Mouse (Mus musculus) midbrain, embryonic 14.5 days (tissue): Measurements from ENCODE around the gene Sppl2b. TPM values are rescaled to one million over a fixed set of nuclear protein-coding genes. Genes with fewer than 3 reads are reported as not detected.
"Not testable (repeated sequence)": the region's sequence is repeated elsewhere in the genome, so short reads cannot be mapped to it uniquely, and the experiment has no call there.

Experiments
- ATAC-seq: fragments of 200-750 bp; cut with Nextera tagmentation; 2 replicates; pipeline ENCODE4 v1.8.0; 2017; ENCODE audit warnings: moderate number of reproducible peaks, moderate library complexity; ENCODE audit not compliant: low FRiP score, low TSS enrichment
- DNase-seq: peaks from one replicate; pipeline ENCODE4 v3.0.0-alpha.2; 2015
- H3K27ac ChIP-seq: fragments of 300-500 bp; sonication (generic); replicated peaks from 2 replicates; pipeline ENCODE4 v1.5.1; 2014; ENCODE audit warnings: mild to moderate bottlenecking, low read depth, low read length, moderate library complexity
- H3K27me3 ChIP-seq: fragments of 300-500 bp; sonication (generic); 2 replicates; pipeline ENCODE4 v1.6.1; 2014; ENCODE audit warnings: low read length, control low read depth, mixed read lengths; ENCODE audit not compliant: control insufficient read depth, insufficient read depth
- H3K36me3 ChIP-seq: fragments of 300-500 bp; sonication (generic); 2 replicates; pipeline ENCODE4 v1.6.1; 2014; ENCODE audit warnings: low read length, control low read depth; ENCODE audit not compliant: control insufficient read depth, insufficient read depth
- H3K4me1 ChIP-seq: fragments of 300-500 bp; sonication (generic); 2 replicates; pipeline ENCODE4 v1.6.1; 2014; ENCODE audit warnings: mild to moderate bottlenecking, antibody characterized with exemption, low read length, control low read depth; ENCODE audit not compliant: control insufficient read depth, insufficient read depth
- H3K4me2 ChIP-seq: fragments of 300-500 bp; sonication (generic); 2 replicates; pipeline ENCODE4 v1.6.1; 2014; ENCODE audit warnings: mild to moderate bottlenecking, low read length, moderate library complexity
- H3K4me3 ChIP-seq: fragments of 300-500 bp; sonication (generic); replicated peaks from 2 replicates; pipeline ENCODE4 v1.5.1; 2014; ENCODE audit warnings: low read depth, low read length
- H3K9ac ChIP-seq: fragments of 300-500 bp; sonication (generic); replicated peaks from 2 replicates; pipeline ENCODE4 v1.6.1; 2014; ENCODE audit warnings: mild to moderate bottlenecking, low read length, moderate library complexity
- H3K9me3 ChIP-seq: fragments of 300-500 bp; sonication (generic); 2 replicates; pipeline ENCODE4 v1.6.1; 2016; ENCODE audit warnings: low read length, control low read depth, mixed read lengths; ENCODE audit not compliant: control insufficient read depth
- WGBS: fragments of 180-500 bp; shearing (Covaris S2); extraction: QIAGEN DNeasy Blood & Tissue Kit; methylation state at CpG from one replicate; pipeline ENCODE4 v1.1.7; 2014; 5-methylcytosine and 5-hydroxymethylcytosine counted together
- polyA plus RNA-seq: library from polyadenylated mRNA; unstranded; fragments of >200 nt; fragmentation: Nextera tagmentation; extraction: Ambion mirVana; gene quantifications from 2 replicates; pipeline ENCODE4 v1.2.1, GENCODE M21; 2014

The Sppl2b gene
- polyA plus RNA-seq, 1 experiment from 2014 or later = 60.5 TPM

- peaks cover 5% of the 10 kb centered on the region for H3K36me3 ChIP-seq
- peaks cover 27% of the 10 kb centered on the region for H3K4me1 ChIP-seq
- H3K4me3 ChIP-seq = no peak overlapping the region
- no peak for DNase-seq
- H3K27me3 ChIP-seq = peaks cover 17% of the 10 kb centered on the region
- WGBS = 5% methylated on average over 19 of the region's 20 CpGs
- ATAC-seq = no peak
- no peaks in the 10 kb centered on the region for H3K9me3 ChIP-seq
- no peak overlapping the region for H3K4me2 ChIP-seq
- no peak overlapping the region for H3K9ac ChIP-seq
- no peak overlapping the region for H3K27ac ChIP-seq
These were observed 45.0 kb upstream of the Sppl2b start for GRCm38 (mm10) chr10:80810084-80810483.

DNA sequence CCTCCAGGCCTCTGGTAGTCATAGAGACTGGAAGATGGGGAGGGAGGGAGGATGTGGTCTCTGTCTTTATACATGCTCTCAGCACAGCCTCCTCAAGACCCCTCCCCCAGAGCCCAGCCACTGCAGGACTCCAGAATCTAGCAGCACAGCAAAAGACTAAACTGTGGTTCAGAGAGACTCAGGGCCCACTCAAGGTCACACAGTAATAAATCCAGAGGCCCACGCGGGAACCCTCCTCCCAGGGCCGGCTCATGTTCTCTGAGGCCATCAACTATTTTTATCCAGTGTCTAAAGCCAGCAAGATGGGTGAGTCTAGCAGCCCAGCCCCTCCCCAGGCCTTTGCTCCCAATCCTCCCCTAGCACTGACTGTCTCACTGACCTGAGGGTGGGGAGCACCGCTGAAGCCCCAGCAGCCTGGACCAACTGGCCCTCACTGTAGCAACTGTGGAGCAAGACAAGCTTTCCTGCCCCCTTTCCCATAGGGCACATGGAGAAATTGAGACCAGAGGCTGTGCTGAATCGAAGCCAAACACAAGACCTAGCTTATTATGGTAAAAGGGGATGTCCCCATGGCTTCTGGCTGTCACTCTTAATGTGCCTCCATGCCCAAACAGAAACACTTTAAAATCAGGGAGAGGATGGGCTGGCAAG, 42.6 kb upstream of the Sppl2b start:
- H3K4me2 ChIP-seq = no peak overlapping the region
- no peak overlapping the region for H3K4me3 ChIP-seq
- H3K9ac ChIP-seq = no peak overlapping the region
- ATAC-seq (no peak), DNase-seq (no peak)
- H3K9me3 ChIP-seq = no peaks in the 10 kb centered on the region
- peaks cover 17% of the 10 kb centered on the region for H3K27me3 ChIP-seq
- no peak overlapping the region for H3K27ac ChIP-seq
- 66% methylated on average over 5 of the region's 5 CpGs for WGBS
- H3K36me3 ChIP-seq = no peaks in the 10 kb centered on the region
- peaks cover 17% of the 10 kb centered on the region for H3K4me1 ChIP-seq

DNA sequence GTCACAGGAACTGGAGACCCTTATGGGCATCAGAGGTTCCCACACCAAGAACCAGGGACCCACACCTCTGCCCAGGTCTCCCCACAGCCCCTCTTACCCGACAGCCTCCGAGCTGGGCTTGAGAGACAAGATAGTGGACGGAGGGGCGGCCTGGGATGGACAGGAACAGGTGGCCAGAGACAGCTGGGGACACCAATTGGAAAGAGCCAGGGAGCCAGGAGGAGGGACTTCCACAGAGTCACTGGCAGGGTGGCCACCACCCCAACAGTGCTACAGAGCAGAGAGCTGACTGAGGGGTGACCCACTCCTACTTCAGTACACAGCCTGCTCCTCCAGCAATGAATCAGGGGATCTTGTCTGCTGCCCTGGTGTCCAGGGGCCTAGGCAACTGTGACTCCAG, 41.7 kb upstream of the Sppl2b start, which contains the start of gene Jsrp1:
Gene Jsrp1, minus strand, starts transcription at position 133 of the 400 bp plus-strand sequence.
- H3K36me3 ChIP-seq = no peaks in the 10 kb centered on the region
- 67% methylated on average over 4 of the region's 4 CpGs for WGBS
- H3K27ac ChIP-seq = no peak within 1 kb of the TSS
- no peak within 1 kb of the TSS for H3K4me2 ChIP-seq
- peaks cover 9% of the 10 kb centered on the region for H3K4me1 ChIP-seq
- H3K27me3 ChIP-seq = peaks cover 17% of the 10 kb centered on the region
- no peak for ATAC-seq
- H3K9me3 ChIP-seq = no peaks in the 10 kb centered on the region
- H3K9ac ChIP-seq = no peak within 1 kb of the TSS
- no peak for DNase-seq
- H3K4me3 ChIP-seq = no peak within 1 kb of the TSS

GRCm38 (mm10) chr10:80814800-80815199, 40.3 kb upstream of the Sppl2b start:
- Histone ChIP-seq H3K27ac (no peak overlapping the region), H3K9ac (no peak overlapping the region), H3K9me3 (no peaks in the 10 kb centered on the region), H3K36me3 (no peaks in the 10 kb centered on the region), H3K4me3 (no peak overlapping the region), H3K27me3 (peaks cover 9% of the 10 kb centered on the region), H3K4me2 (no peak overlapping the region), H3K4me1 (no peaks in the 10 kb centered on the region)
- ATAC-seq (no peak), DNase-seq (no peak)
- 70% methylated on average over 7 of the region's 7 CpGs for WGBS

- not testable (repeated sequence) for H3K36me3 ChIP-seq, ATAC-seq, H3K4me2 ChIP-seq, H3K4me1 ChIP-seq, H3K27me3 ChIP-seq, H3K4me3 ChIP-seq, H3K27ac ChIP-seq, H3K9me3 ChIP-seq, DNase-seq, H3K9ac ChIP-seq
- 76% methylated on average over 3 of the region's 3 CpGs for WGBS
These were observed 38.8 kb upstream of the Sppl2b start for GRCm38 (mm10) chr10:80816303-80816702.

DNA sequence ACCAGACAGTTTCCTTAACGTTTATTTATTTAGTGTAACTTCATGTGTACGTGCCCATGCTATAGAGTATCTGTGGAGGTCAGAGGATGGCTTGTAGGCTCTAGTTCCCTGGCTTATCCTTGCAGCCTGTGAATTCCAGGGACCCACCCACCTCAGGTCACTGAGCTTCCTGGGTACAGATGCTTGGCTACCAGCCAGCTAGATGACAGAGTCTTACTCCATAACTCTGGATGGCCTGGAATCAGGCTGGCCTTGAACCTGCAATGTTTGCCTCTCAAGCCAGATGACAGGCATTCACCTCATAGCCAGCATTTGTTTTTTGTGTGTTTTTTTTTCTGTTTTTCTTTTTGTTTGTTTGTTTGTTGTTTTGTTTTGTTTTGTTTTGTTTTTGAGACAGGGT, 37.9 kb upstream of the Sppl2b start:
- H3K9ac ChIP-seq = no peak overlapping the region
- ATAC-seq = no peak
- no peak overlapping the region for H3K27ac ChIP-seq
- DNase-seq = no peak
- H3K9me3 ChIP-seq = no peaks in the 10 kb centered on the region
- no peak overlapping the region for H3K4me3 ChIP-seq
- no peaks in the 10 kb centered on the region for H3K4me1 ChIP-seq
- 76% methylated on average over 2 of the region's 2 CpGs for WGBS
- no peaks in the 10 kb centered on the region for H3K36me3 ChIP-seq
- H3K4me2 ChIP-seq = no peak overlapping the region
- H3K27me3 ChIP-seq = no peaks in the 10 kb centered on the region

DNA sequence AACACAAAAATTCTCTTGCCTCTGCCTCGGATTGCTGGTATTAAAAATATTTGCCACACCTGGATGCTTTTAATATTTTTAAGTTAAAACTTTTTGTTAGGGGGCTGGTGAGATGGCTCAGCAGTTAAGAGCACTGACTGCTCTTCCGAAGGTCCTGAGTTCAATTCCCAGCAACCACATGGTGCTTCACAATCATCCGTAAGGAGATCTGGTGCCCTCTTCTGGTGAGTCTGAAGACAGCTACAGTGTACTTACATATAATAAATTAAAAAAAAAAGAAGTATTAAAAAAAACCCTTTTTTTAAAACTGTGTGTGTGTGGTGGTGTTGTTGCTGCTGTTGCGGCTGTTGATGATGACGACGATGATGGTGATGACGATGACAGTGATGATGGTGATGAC, 37.1 kb upstream of the Sppl2b start:
- 82% methylated on average over 7 of the region's 7 CpGs for WGBS

DNA sequence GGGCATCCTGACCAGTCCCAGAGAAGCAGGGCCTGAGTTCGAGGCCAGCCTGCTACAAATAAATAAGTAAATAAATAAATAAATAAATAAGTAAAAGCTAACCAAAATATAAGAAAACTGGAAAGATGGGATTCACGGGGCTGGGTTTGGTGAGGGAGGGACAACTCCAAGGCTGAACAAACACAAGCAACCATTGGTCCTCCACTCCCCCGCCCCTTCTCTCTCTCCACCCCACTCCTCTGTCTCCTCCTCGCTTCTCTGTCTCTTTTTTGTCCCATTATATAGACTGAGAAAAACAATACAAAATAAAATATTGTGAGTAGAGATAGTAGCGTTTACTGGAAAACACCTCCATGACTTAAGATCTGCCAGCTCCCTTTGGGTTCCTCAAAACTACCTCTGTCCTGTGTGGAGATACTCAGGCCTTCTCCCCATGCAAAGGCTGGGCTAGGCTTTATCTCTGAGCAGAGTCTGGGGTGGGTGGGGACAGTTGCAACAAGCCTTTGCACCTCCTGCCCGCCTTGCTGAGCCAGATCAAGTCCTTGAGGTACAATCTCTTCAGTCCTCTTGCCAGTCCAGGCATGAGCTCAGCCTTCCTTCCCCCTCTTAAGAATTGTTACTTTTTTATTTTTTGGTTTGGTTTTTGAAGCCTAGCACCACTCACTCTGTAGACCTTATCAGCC, 36.3 kb upstream of the Sppl2b start:
- H3K4me1 ChIP-seq = no peaks in the 10 kb centered on the region
- no peak overlapping the region for H3K4me2 ChIP-seq
- no peak overlapping the region for H3K4me3 ChIP-seq
- H3K9me3 ChIP-seq = no peaks in the 10 kb centered on the region
- H3K36me3 ChIP-seq = no peaks in the 10 kb centered on the region
- H3K27ac ChIP-seq = no peak overlapping the region
- H3K27me3 ChIP-seq = no peaks in the 10 kb centered on the region
- ATAC-seq = no peak
- no peak overlapping the region for H3K9ac ChIP-seq
- DNase-seq = no peak
- 60% methylated on average over 6 of the region's 6 CpGs for whole genome bisulfite sequencing

More for the DNA sequence above, 37.1 kb upstream of the Sppl2b start:
- not testable (repeated sequence) for H3K27me3 ChIP-seq, H3K4me1 ChIP-seq, DNase-seq, H3K27ac ChIP-seq, H3K9ac ChIP-seq, H3K4me3 ChIP-seq, H3K4me2 ChIP-seq, H3K9me3 ChIP-seq, ATAC-seq, H3K36me3 ChIP-seq

DNA sequence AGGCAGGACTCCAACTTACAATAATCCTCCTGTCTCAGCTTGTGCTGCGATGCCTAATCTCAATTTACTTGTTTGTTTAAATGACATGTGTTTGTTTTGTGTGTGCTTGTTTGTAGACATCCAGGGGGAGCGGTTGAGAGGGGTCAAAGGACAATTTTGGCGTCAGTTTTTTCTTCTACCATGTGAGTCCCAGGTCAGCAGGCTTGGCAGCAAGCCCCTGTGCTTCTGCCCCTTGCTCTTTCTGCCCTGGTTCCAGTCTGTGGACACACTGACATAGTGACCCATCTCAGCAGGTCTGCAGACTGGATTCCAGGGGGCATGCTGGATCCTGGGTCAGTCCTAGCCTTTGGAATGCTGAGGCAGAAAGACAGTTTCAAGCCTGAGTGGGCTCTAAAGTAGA, 35.7 kb upstream of the Sppl2b start:
- ATAC-seq (no peak), DNase-seq (no peak)
- H3K4me3 ChIP-seq = no peak overlapping the region
- H3K9ac ChIP-seq = no peak overlapping the region
- no peaks in the 10 kb centered on the region for H3K9me3 ChIP-seq
- 60% methylated on average over 3 of the region's 3 CpGs for WGBS
- H3K36me3 ChIP-seq = no peaks in the 10 kb centered on the region
- no peak overlapping the region for H3K4me2 ChIP-seq
- no peaks in the 10 kb centered on the region for H3K4me1 ChIP-seq
- H3K27me3 ChIP-seq = no peaks in the 10 kb centered on the region
- no peak overlapping the region for H3K27ac ChIP-seq
